Mouse (Mus musculus) heart, embryonic 10.5 days (tissue): ENCODE data around the gene Irf7. TPM values are rescaled to one million over a fixed set of nuclear protein-coding genes. Genes with fewer than 3 reads are reported as not detected.
"Not testable (repeated sequence)": the region's sequence is repeated elsewhere in the genome, so short reads cannot be mapped to it uniquely, and the experiment has no call there.

Source experiments
- DNase-seq: peaks from one replicate; pipeline ENCODE4 v3.0.0-alpha.2; 2017; ENCODE audit warnings: low spot score
- H3K27ac ChIP-seq: fragments of 300-500 bp; sonication (generic); 2 replicates; pipeline ENCODE4 v1.5.1; 2016; ENCODE audit warnings: mild to moderate bottlenecking
- H3K27me3 ChIP-seq: fragments of 300-500 bp; sonication (generic); 2 replicates; pipeline ENCODE4 v1.6.1; 2016; ENCODE audit warnings: mild to moderate bottlenecking; ENCODE audit not compliant: poor library complexity, insufficient read depth, severe bottlenecking
- H3K36me3 ChIP-seq: fragments of 300-500 bp; sonication (generic); 2 replicates; pipeline ENCODE4 v1.6.1; 2016; ENCODE audit warnings: mild to moderate bottlenecking, moderate library complexity
- H3K4me1 ChIP-seq: fragments of 300-500 bp; sonication (generic); 2 replicates; pipeline ENCODE4 v1.6.1; 2016; ENCODE audit warnings: mild to moderate bottlenecking
- H3K4me3 ChIP-seq: fragments of 300-500 bp; sonication (generic); 2 replicates; pipeline ENCODE4 v1.5.1; 2016; ENCODE audit warnings: mild to moderate bottlenecking, moderate library complexity
- H3K9me3 ChIP-seq: fragments of 300-500 bp; sonication (generic); 2 replicates; pipeline ENCODE4 v1.6.1; 2016; ENCODE audit warnings: mild to moderate bottlenecking, moderate library complexity
- WGBS: fragments of 180-500 bp; shearing (Covaris S2); methylation state at CpG from one replicate; pipeline ENCODE4 v1.1.7; 2016; 5-methylcytosine and 5-hydroxymethylcytosine counted together
- polyA plus RNA-seq: library from polyadenylated mRNA; unstranded; fragments of >200 nt; fragmentation: Nextera tagmentation; extraction: Ambion mirVana; gene quantifications from 2 replicates; pipeline ENCODE4 v1.2.1, GENCODE M21; 2016

Irf7 gene
- polyA plus RNA-seq, 1 experiment from 2014 or later = 0.39 TPM

DNA sequence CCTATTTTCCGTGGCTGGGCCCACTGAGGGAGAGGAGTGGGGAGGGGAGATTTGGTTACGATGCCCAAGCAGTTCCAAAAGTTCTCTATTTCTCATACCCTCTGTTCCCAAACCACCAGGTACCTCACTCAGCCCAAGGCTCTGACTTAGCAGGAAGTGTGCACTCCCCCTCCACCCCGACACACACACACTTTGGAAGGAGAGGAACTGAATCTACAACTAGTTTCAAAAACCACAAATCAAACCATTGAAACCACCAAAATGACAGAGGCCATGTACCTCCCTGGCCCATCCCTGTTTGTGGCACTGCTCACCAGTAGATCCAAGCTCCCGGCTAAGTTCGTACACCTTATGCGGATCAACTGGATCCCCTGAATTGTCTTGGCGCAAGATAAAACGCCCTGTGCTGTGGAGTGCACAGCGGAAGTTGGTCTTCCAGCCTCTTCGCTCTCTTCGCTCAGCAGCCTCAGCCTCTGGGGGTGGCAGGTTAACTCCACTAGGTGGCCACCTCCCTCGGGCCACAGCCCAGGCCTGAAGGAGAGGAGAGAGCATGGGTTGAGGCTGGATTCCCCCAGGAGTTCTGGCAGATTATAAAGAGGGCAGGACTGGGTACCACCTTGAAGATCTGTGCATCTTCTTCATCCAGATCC, 1.4 kb downstream of the Irf7 start:
- Histone ChIP-seq H3K27ac (no peak overlapping the region), H3K4me3 (peak overlapping the region; percentile 66; the same call in 1 of the 2 replicates), H3K9me3 (no peaks in the 10 kb centered on the region), H3K27me3 (peaks cover 9% of the 10 kb centered on the region; the same call in 1 of the 2 replicates), H3K36me3 (peaks cover 45% of the 10 kb centered on the region), H3K4me1 (peaks cover 20% of the 10 kb centered on the region)
- DNase-seq = no peak
- 28% methylated on average over 12 of the region's 12 CpGs for WGBS

DNA sequence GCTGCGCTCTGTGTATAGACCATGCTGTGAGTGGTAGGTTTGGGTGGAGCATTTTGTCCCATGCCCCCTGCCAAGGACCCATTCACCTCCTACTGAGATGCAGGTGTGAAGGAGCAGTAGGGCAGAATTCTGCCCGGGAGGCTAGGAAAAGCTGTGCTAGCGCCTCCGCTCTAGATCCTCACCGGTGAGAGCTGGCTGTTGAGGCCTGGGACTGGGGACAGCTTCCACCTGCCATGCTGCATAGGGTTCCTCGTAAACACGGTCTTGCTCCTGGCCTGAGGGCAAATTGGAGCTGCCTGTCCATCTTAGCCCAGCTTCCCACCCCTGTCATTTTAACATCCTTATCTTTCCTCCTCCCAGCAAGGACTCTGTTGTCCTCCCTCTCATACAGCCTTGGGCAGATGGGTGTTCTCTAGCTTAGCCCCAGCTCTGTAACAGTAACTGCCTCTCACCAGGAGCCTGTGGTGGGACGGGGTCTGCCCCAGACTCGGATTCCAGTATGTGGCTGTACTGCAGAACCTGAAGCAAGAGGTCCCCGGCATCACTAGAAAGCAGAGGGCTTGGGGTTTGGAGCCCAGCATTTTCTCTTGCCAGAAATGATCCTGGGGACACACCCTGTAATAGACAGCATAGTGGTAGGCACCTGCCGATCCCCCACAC, 2.1 kb downstream of the Irf7 start:
- Histone ChIP-seq H3K27ac (no peak overlapping the region), H3K36me3 (peaks cover 52% of the 10 kb centered on the region), H3K9me3 (no peaks in the 10 kb centered on the region), H3K4me1 (peaks cover 18% of the 10 kb centered on the region), H3K4me3 (no peak overlapping the region), H3K27me3 (peaks cover 2% of the 10 kb centered on the region; the same call in 1 of the 2 replicates)
- no peak for DNase-seq
- WGBS = 70% methylated on average over 11 of the region's 11 CpGs

DNA sequence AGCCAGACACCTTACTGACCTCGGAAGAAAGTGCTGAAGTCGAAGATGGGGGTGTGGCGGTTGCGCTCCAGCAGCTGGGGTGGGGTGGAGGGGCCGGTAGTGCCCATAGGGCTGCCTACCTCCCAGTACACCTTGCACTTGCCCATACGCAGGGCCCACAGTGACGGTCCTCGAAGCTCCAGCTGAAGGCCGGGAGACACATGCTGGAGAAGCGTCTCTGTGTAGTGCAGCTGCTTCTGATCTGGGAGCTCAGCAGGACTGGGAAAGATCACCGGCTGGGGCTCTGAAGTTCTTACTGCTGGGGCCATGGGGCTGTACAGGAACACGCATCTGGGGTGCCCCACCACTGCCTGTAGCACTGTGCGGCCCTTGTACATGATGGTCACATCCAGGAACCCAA, 2.6 kb downstream of the Irf7 start:
- WGBS = 87% methylated on average over 13 of the region's 13 CpGs
- H3K27me3 ChIP-seq = no peaks in the 10 kb centered on the region

DNA sequence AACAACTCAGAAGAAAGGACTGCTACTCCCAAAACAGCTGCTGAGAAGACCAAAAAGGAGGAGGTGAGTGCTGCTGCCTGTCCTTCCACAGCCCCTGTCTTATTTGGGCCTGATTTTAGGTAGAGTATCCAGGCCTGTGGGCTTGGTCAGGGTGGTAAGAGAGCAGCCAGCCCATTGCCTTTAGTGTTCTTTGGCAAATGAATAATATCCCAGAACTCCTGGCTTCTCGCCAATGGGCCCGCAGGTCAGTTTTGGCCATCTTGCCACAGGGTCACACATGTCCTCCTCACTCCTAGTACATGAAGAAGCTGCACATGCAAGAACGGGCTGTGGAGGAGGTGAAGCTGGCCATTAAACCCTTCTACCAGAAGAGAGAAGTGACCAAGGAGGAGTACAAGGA, 4.8 kb downstream of the Irf7 start:
- no peak overlapping the region for H3K4me3 ChIP-seq
- 86% methylated on average over 3 of the region's 3 CpGs for WGBS
- peaks cover 79% of the 10 kb centered on the region for H3K36me3 ChIP-seq
- no peak overlapping the region for H3K27ac ChIP-seq
- H3K27me3 ChIP-seq = no peaks in the 10 kb centered on the region
- peaks cover 15% of the 10 kb centered on the region for H3K4me1 ChIP-seq
- H3K9me3 ChIP-seq = no peaks in the 10 kb centered on the region
- DNase-seq = no peak

More for the DNA sequence above, 2.6 kb downstream of the Irf7 start:
- H3K36me3 ChIP-seq = peaks cover 58% of the 10 kb centered on the region
- no peak for DNase-seq
- no peaks in the 10 kb centered on the region for H3K9me3 ChIP-seq
- peaks cover 15% of the 10 kb centered on the region for H3K4me1 ChIP-seq
- H3K4me3 ChIP-seq = no peak overlapping the region
- no peak overlapping the region for H3K27ac ChIP-seq

DNA sequence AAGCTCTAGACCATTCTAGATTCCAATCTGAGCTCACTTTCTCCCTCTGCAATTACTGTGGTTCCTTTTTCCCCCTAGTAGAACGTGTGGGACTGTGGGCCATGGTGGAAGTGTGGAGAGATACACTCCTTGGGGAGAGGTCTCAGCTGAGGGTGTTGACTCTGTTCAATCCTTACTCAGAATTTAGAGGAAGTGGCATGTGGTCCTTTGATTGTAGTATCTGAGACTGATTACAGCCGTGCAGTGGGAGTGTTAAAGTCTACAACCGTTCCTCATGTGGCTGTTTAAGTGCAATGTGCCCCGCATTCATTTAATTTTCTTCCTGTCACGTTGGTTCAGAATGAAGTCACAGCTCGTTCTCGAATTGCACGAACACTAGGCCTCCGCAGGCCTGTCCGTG, 10.1 kb downstream of the Irf7 start:
- H3K4me3 ChIP-seq = no peak overlapping the region
- H3K36me3 ChIP-seq = peaks cover 96% of the 10 kb centered on the region
- DNase-seq = no peak
- no peaks in the 10 kb centered on the region for H3K9me3 ChIP-seq
- 87% methylated on average over 10 of the region's 10 CpGs for WGBS
- H3K27me3 ChIP-seq = no peaks in the 10 kb centered on the region
- H3K4me1 ChIP-seq = no peaks in the 10 kb centered on the region
- no peak overlapping the region for H3K27ac ChIP-seq

DNA sequence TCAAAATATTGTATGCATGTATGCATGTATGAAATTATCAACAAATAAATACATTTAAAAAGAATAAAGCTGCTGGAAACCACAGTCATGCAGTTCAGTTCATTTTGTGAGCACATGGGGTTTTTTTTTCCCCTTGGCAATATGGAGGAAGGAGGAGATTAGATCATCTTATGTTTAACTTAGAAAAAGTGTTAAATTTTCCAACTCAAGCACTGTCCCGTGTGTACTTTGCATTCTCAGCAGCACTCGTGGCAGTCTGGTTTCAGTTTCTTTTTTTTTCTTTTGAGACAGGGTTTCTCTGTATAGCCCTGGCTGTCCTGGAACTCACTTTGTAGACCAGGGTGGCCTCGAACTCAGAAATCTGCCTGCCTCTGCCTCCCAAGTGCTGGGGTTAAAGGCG, 15.8 kb downstream of the Irf7 start:
- not testable (repeated sequence) for H3K4me1 ChIP-seq, H3K9me3 ChIP-seq, H3K27me3 ChIP-seq, DNase-seq, H3K27ac ChIP-seq, H3K4me3 ChIP-seq
- WGBS = 84% methylated on average over 4 of the region's 4 CpGs
- H3K36me3 ChIP-seq = peaks cover 96% of the 10 kb centered on the region

DNA sequence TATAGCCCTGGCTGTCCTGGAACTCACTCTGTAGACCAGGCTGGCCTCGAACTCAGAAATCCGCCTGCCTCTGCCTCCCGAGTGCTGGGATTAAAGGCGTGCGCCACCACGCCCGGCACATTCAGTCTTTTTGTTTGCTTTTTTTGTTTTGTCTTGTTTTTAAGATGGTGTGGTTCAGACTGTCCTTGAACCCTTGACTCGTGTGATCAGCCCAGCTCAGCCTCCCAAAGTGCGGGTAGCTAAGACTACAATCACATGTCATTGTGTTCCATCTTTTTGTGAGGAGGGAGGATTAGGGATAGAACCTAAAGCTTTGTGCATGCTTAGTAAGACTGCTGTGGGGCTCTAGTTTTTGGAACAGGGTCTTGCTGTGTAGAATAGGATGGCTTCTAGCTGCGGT, 34.7 kb downstream of the Irf7 start:
- peaks cover 56% of the 10 kb centered on the region for H3K36me3 ChIP-seq
- H3K27ac ChIP-seq = no peak overlapping the region
- no peak overlapping the region for H3K4me3 ChIP-seq
- no peaks in the 10 kb centered on the region for H3K27me3 ChIP-seq
- 93% methylated on average over 10 of the region's 10 CpGs for WGBS
- DNase-seq = no peak
- peaks cover 20% of the 10 kb centered on the region for H3K4me1 ChIP-seq
- H3K9me3 ChIP-seq = no peaks in the 10 kb centered on the region

DNA sequence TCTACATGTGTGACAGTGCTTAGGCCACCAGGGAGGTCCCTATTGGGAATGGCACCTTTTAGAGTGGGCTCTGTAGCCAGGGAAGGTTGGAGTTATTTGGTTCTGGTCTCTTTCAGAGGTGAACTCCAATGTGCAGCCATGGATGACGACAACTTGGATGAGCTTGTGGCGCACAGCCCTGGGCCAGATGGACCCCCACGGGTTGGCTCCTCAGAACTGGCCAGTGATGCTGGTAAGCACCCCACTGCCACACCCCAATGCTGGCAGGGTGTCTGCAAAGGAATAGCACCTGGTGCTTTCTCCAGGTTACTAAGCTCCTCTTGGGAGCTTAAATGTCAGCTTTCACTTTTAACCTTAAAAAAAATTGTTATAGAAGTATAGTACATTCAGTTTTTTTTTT, 35.2 kb downstream of the Irf7 start:
- Histone ChIP-seq H3K36me3 (peaks cover 53% of the 10 kb centered on the region), H3K9me3 (no peaks in the 10 kb centered on the region), H3K4me3 (no peak overlapping the region), H3K27me3 (no peaks in the 10 kb centered on the region), H3K4me1 (peaks cover 20% of the 10 kb centered on the region), H3K27ac (no peak overlapping the region)
- no peak for DNase-seq
- 94% methylated on average over 3 of the region's 3 CpGs for WGBS

- Histone ChIP-seq H3K27me3 (no peaks in the 10 kb centered on the region), H3K9me3 (no peaks in the 10 kb centered on the region), H3K36me3 (peaks cover 49% of the 10 kb centered on the region), H3K27ac (no peak overlapping the region), H3K4me3 (no peak overlapping the region), H3K4me1 (peaks cover 20% of the 10 kb centered on the region)
- DNase-seq = no peak
- 90% methylated on average over 4 of the region's 4 CpGs for WGBS
Measured at GRCm38 (mm10) chr7:141230570-141230969, 35.7 kb downstream of the Irf7 start.

DNA sequence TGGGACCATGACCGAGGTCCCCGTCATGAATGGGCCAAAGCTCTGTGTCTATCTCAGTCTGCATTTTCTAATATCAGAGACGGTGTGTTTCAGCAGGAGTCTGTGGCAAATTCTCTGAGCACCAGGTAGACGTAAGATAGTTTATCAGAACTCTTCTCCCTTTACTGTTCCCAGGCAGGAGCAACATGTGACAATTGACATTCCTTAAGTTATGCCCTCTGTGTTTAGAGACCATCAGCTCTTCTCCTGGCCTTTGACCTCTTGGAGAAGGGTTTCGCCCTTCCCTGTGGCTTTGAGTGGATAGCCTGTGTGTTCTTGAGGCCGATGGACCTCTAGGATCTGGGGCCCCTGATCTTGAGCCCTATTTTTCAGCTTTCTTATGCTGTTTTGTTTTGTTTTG, 36.6 kb downstream of the Irf7 start:
- no peaks in the 10 kb centered on the region for H3K27me3 ChIP-seq
- 62% methylated on average over 6 of the region's 6 CpGs for WGBS
- H3K9me3 ChIP-seq = no peaks in the 10 kb centered on the region
- H3K4me3 ChIP-seq = peak overlapping the region; percentile 98
- no peak for DNase-seq
- H3K4me1 ChIP-seq = peaks cover 20% of the 10 kb centered on the region
- H3K36me3 ChIP-seq = peaks cover 41% of the 10 kb centered on the region
- 0 out of 2 replicates have a peak overlapping the region, but pooled peaks have one; percentile 96 for H3K27ac ChIP-seq

- H3K9me3 ChIP-seq = no peaks in the 10 kb centered on the region
- peak within 1 kb of the TSS; percentile 98 for H3K4me3 ChIP-seq
- WGBS = under 1% methylated on average over 76 of the region's 76 CpGs
- DNase-seq = peak; percentile 95
- peaks cover 28% of the 10 kb centered on the region for H3K36me3 ChIP-seq
- peaks cover 20% of the 10 kb centered on the region for H3K4me1 ChIP-seq
- H3K27ac ChIP-seq = peak within 1 kb of the TSS; percentile 96
- H3K27me3 ChIP-seq = no peaks in the 10 kb centered on the region
Measured at GRCm38 (mm10) chr7:141228279-141229067, 37.8 kb downstream of the Irf7 start, which contains the start of gene Phrf1. Gene Phrf1 (plus strand): TSS chr7:141228784.

- Histone ChIP-seq H3K4me3 (peak overlapping the region; percentile 98), H3K4me1 (peaks cover 21% of the 10 kb centered on the region), H3K27me3 (no peaks in the 10 kb centered on the region), H3K36me3 (peaks cover 22% of the 10 kb centered on the region), H3K27ac (peak overlapping the region; percentile 96), H3K9me3 (no peaks in the 10 kb centered on the region)
- 77% methylated on average over 4 of the region's 4 CpGs for WGBS
- no peak for DNase-seq
Measured at GRCm38 (mm10) chr7:141227796-141228195, 38.5 kb downstream of the Irf7 start.

- peaks cover 31% of the 10 kb centered on the region for H3K4me1 ChIP-seq
- no peak for DNase-seq
Measured at GRCm38 (mm10) chr7:141226535-141226934, 39.7 kb downstream of the Irf7 start.

More at GRCm38 (mm10) chr7:141226535-141226934, 39.7 kb downstream of the Irf7 start:
- H3K27me3 ChIP-seq = no peaks in the 10 kb centered on the region
- peaks cover 9% of the 10 kb centered on the region for H3K36me3 ChIP-seq
- H3K4me3 ChIP-seq = no peak overlapping the region
- WGBS = 82% methylated on average over 6 of the region's 6 CpGs
- H3K9me3 ChIP-seq = no peaks in the 10 kb centered on the region
- no peak overlapping the region for H3K27ac ChIP-seq
